Mouse (Mus musculus): ENCODE data around the gene Micu2.

The Micu2 gene

DNA sequence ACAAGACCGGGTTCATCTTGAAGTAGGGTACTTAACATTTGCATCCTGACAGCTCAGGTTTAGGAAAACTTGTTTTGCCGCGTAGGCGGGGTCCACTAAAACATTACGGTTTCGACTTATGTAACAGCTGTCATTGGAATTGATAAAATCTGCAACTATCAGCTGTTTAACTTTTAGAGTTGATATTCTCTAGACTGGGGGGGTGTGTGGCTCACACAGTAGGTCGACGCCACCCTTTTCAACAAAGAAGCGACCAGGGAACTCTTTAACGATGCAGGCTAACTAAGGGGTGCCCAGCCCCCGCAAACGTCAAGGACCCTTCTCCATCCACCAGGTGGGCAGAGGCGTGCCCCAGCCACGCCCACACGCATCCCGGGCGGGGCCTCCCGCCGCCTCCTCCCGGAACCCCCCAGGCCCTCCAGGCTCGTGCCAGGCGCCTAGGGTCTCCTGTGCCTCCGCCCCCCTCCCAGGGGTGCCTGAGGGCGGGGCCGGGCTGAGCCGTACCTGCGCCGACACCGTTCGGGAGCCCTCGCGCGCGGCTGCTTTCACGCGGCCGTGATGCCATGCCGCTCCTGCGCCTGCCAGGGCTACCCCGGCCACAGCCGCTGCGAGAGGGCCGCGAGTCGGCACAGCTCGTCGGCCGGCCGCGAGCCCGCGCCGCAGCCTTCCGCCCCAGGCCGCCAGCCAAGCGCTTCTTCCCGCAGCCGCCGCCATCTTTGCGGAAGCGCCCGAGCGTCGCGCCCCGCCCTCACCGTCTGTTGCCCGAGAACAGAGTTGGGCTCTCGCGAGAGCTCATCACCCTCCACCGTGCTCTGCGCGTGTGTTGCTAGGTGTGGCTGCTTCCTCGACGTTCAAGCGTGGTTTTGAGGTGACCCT is at the start of gene Micu2:
Micu2 (minus strand) TSS at position 737 of the 876 bp plus-strand sequence.
- DNase-seq (ENCODE audit: low spot score in 2 of 2), result peak; percentile 75 to 82

DNA sequence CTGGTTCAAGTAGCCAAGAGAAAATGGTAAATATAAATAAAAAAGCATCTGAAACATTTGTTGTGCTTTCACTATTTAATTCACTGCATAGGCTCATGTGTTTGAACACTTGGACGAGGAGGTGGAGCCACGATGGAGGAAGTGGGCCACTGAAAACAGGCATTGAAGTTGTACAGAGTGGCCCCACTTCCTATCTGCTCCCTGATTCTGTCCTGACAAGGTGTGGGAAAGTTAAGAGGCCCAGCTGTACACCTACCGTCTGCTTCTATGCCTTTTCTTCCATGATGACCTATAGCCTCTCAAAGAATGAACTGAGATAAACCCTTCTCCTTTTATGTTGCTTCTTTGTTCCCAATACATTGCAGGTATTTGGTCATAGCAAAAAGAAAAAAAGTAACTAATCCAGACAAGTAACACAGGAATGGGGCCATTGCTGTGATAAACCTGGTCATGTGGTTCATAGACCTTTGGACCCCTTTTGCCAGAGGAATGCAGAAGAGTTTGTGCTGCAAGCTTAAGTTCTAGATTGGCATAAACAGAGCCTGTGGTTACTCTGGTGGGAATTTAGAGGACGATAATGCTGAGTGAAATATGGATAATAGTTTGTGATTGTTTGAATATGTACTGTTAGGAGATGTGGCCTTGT is 47.7 kb upstream of the Micu2 start:
- DNase-seq (ENCODE audit: low spot score in 2 of 2), result no peak

DNA sequence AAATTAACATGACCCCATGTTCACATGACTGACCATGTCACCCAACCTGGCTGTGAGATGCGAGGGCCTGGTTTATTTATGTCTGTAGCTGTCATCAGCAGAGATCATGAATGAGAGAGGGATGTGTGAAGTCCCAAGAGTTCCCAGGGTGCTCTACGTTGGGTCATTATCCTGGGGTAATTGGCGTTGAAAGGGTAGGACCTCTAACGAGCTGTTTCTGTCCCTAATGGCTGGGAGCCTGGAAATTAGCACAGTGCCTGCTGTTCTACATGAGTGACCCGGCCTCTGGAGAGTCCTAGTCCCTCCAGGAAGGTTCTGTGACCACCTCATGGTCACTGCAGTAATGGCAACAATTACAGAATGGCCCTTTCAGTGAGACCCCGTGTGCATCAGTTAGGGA is 37.1 kb upstream of the Micu2 start:
- DNase-seq (ENCODE audit: low spot score in 2 of 2), result no peak

DNA sequence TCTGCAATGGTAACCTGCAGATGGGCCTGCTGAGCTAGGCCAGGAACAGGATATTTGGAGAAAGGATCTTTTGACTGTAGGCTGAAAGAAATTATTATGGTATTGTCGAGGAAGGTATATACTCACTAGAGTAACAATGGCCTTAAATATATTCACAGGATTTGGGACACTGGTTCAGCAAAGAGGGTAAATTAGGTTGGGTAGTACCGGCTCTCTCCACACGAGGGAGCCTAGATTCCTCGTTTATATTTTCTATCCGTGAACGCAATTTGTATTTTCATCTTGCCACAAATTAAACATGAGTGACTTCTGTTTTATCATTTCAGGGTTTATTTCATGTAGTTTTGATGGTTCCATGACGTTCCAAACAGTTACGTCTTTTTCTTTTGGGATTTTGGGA is 35.5 kb upstream of the Micu2 start:
- DNase-seq (ENCODE audit: low spot score in 2 of 2), result peak; percentile 72 to 79

DNA sequence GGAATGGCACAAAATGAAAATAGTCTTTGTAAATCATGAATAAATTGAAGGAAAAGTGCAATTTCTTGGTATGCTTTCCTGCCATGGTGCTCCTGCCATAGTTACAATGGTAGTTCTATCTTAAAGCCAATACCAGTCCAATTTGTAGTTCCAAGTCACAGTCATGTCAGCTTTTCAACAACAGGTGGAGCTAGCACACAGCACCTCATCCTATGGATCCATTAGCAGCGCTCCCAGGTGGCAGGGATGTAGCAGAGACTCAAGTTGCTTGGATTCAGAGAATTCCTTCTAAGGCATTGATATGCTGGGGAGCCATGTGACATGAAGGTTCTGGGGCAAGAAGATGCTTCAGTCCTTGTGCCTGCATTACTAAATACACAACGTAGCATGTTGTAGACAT is 19.8 kb upstream of the Micu2 start:
- no peak for DNase-seq (ENCODE audit: low spot score in 2 of 2)

DNA sequence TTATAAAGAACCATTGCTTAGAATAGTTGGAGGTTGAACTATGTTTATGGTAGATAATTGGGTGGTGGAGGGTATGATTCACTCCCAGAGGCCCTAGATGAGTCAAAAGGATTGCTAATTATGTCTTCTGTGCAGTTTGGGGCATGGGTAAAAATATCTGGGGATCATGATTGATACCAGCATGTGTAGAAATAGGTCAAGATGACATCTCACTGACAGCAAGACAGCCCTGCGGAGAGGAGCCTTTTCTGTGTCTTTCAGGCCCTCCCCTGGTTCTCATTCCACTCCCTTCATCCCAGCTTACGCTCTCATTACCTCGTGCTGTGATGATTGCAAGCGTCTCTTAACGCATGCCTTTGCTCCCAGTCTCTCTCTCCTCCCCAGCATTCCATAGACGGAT is 4.8 kb upstream of the Micu2 start:
- no peak for DNase-seq (ENCODE audit: low spot score in 2 of 2)

DNA sequence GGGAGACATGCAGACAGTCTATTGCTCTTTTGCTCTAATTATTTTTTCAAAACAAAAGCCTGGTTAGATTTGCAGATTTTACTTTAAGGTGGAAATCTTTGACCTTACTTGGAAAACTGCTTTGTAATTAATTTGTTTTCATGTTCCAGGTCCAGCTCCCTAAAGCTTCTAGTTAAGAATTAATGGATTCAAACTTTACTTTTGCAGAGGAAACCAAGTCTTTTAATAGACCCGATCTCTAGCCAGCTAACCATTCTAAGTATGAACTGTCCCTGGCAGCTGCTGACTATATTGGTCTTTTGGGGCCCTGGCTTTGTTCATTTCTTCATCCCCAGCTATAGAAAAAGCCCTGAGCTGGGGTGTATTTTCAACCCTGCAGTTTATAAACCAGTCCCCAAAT is 3.1 kb upstream of the Micu2 start:
- DNase-seq (ENCODE audit: low spot score in 2 of 2), result no peak

DNA sequence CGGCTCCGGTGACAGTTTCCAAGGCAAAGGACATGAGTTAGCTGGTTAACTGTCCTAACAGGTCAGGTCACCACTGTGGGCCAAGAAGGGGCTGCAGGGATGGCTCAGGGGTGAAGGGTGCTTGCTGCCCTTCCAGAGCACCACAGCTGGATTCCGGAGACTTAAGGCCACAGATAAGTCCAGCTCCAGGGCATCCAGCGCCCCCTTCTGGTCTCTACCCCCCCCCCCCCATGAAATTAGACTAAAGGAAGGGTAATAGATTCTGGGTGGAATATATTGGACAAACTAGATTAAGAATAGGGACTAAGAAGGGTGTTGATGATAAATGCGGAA is 306 bp upstream of the Micu2 start:
- DNase-seq (ENCODE audit: low spot score in 2 of 2), result no peak

DNA sequence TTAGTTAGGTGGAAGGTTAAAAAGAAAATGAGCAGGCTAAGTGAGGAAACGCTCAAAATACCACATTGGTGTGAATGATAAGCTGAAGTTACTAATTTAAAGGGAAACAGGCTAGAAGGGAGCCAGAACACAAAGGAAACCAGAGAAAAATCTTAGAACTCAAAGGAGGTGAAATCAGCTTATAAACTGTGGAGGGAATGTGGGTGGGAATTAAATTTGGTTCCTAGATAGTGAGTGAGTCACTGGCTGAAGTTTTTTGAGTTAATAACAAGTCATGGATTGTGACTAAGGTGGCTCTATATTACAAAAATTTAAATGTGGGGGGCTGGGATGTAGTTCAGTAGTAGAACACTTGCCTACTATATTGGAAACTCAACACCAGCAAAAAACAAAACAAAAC is 1.6 kb downstream of the Micu2 start:
- no peak for DNase-seq (ENCODE audit: low spot score in 2 of 2)

DNA sequence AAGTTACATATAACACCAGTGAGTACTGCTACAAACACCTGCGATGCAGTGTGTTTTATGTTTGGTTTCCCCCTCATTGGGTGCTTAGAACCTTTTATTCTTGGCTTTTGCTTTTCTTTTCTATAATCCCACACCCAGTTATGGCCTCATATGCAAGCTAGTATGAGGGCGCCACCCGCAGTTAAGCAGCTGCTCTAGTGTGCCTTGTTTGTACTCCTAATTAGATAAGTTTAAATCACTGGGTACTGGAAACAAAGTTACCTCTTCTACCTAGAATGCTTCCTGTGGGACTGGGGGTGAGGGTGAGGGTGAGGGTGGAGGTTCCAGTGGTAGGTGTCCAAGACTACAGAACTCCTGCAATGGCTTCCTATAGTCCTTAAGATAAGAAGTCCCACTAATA is 2.9 kb downstream of the Micu2 start:
- no peak for DNase-seq (ENCODE audit: low spot score in 2 of 2)

DNA sequence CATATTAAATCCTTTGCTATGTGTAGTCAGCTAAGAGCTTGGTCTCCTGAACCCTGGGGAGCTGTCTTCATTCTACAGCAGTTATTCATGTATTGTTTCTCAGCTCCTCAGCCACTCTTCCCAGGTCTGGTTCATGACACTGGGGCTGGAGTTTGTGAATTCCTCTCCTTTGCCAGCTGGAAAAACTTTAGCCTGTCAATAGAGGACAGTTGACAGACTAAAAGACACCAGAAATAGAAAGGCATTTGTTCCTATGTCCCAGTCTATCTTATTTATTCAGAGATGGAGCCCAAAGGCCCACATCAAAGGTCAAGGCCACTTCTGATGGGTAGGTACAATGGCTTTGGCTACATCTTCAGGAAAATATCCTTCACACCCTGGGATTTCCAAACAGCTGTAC is 7.3 kb downstream of the Micu2 start:
- no peak for DNase-seq (ENCODE audit: low spot score in 2 of 2)

DNA sequence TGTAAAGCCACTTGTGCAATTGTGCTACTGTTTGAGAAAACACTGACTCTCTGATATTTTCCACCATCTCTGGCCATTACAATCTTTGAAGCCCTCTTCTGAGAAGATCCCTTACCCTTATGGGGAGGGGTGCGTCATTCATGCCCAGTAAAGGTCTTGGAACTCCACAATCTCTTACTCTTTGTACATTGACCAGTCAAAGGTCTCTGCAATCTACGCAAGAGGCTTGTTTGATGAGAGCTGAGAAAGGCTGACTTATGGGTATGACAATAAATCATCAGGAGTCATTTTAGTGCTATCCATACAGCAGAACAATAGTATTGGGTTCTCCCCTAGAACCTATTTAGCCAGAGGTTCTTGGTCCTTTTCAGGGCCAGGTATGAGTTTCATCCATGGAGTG is 9.9 kb downstream of the Micu2 start:
- no peak for DNase-seq (ENCODE audit: low spot score in 2 of 2)

DNA sequence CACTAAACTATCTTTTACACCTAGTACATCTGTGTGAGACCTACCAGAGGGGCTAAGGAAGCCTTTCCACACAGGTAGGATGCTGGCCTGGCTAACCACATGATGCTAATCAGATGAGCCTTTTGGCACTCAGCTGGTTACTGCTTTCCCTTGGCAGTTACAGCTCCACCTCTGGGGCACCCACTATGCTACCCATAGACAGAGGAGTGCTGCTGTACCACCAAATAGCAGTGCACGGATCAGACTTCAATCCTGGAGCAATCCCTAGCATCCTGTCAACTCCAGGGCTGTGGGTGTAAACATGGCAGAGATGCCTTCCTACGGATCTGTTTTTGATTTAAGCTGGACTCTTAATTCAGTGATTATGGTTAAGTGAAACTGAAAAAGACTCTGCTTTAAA is 13.3 kb downstream of the Micu2 start:
- DNase-seq (ENCODE audit: low spot score in 2 of 2), result no peak

DNA sequence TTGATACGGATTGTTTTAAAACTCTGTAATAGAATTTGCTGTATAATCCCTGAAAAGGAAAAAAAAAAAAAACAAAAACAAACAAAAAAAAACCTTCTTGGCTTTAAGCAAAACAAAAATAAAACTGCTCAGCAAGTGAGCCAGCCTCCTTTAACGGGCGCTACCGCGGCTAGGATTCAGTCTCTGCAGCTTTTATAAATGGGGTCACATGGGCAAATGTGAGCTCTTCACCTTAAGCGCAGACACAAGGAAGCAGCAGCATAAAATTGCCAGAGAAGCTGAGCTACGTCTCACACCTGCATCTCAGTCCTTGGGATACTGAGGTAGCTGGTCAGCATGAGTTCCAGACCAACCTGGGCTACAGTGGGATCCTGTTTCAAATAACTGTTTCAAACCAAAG is 16.6 kb downstream of the Micu2 start:
- DNase-seq (ENCODE audit: low spot score in 2 of 2), result no peak

DNA sequence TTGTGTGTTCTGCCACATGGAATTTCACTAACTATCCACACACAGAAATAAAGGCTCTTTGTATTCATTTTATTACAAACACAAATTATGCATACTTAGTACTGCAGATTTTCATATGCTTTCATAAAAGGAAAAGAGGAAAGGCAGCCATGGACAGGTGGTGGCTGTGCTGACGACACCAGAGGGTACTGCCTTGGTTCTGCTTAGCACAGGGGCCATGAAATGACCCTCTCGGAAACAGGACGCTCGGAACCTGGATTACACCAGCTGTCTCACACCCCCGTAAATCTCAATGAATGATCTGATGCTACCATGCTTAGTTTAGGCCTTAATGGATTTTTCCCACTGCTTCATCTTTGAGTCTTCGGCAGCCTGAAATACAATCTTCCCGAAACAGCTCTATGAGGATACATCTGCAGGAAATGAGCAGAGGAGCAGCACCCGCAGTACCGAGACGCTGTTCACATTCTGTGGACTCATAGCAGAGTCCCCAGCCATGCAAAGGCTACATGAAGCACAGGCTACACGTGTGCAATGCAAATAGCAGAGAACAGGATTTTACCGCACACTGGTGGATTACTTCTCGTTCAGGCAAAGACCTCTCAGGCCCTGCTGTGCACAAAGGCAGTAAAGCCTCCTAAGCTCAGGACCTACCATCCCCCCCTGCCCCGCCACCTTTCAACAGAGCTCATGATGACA is 17.2 kb downstream of the Micu2 start:
- DNase-seq (ENCODE audit: low spot score in 2 of 2), result no peak

DNA sequence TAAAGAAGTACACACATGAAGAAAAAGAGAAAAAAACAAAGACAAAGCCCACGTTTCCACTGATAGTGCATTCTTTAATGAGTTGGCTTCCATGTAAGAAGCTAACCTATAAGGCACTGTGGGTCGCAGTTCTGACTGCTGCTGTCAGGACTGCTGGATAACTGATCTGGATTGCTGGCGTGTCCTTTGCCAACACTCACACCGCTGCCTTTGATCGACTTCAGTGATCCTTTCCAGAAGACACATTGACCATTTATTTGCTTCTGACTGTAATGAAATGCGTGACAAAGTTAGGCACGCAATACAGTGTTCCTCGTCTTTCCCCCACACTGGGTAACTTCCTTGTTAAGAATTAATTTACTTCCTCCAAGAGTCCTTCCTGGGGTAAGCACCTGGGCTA is 18.3 kb downstream of the Micu2 start:
- no peak for DNase-seq (ENCODE audit: low spot score in 2 of 2)

DNA sequence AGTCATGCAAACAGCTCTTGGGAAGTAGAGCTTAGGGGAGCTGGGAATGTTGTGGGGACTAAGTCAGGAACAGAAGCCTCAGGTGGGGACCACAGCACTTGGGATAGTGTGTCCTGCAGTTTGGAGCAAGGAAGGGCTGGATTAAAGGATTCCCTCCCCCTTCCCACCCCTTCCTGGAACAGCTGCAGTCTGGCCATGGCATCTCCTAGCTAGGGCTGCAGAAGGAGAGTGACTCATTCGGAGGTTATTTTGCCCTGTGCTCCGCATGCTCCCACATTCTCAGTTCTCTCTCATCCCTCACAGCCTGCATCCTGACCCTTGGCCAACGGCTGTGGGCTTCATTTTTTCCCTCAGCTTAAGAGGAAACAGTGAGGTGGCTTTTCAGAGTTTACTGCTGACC is 18.9 kb downstream of the Micu2 start:
- DNase-seq (ENCODE audit: low spot score in 2 of 2), result no peak

DNA sequence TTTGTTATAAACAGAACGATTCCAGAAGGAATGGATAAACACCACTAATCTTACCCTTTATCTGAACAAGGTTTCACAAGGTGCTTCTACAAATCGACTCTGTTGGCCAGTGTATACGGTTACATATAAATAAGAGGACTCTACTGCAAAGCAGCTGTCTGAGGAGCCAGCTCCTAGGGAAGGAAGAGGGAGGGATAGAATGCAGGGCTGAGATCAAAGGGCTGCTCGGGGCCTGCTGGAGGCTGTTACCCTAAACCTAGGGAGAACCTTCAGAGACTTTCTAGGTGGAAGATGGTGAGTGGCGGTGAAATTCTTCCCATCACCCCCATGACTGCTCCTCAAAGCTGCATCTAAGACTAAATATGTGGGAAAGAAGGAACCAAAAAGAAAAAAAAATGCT is 20.9 kb downstream of the Micu2 start:
- no peak for DNase-seq (ENCODE audit: low spot score in 2 of 2)

DNA sequence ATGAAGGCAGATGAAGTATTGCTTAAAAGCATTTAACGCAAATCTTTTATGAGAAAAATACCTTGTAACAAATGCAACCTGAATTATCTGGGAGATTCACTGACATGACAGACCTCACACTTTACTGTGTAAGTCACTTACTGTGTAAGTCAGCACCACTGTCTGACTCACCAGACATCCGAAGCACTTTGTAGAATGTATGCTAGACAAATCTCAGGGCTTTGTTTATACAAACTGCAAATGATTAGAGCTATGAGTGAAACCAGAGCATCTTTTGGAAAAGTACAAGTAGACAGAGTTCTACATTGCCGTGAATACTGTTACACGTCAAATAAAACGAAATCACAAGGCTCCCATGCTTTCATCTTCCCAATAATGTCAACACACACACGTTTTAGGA is 23.4 kb downstream of the Micu2 start:
- DNase-seq (ENCODE audit: low spot score in 2 of 2), result no peak

DNA sequence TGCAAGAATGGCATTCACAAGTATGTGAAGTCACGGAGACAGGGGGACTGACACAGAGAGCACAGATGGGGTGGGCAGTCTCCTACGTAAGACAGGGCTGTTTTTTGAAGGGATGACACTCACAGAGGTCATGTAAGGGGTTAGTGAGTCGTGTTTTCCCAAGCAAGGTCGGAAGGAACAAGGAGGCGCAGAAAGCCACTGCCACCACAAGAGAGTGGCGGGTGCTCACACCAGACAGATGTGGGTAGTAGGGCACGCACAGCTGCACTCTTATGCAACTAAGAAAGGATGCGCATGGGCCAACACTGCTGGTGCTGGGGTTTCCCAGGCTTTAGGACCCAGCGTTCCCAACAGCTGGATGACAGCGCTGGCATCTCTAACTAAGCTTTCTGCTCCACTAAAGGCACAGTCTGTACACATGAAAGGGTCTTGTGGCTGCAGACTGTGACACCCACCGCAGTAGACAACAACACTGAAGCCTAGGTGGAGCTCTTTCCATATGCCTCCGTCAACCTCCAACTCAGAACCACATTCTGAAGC is 27.0 kb downstream of the Micu2 start:
- DNase-seq (ENCODE audit: low spot score in 2 of 2), result no peak

DNA sequence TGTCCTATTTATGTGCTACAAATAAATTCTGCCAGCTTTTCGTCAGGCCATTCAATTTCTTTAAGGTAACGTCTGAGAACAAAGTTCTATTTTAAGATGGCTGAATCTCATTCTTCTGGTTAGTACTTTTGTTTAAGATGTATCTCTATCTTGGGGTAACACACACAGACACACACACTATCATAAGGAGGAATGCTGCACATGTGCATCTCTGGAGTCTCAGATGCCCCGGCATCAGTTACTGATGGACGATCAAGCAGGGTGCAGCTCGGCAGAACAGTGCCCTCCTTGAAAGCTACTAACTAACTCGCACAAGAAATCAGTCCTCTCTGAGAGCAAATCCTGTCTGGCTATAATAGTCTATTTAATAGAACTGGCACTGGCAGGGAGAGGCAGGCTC is 30.2 kb downstream of the Micu2 start:
- no peak for DNase-seq (ENCODE audit: low spot score in 2 of 2)

DNA sequence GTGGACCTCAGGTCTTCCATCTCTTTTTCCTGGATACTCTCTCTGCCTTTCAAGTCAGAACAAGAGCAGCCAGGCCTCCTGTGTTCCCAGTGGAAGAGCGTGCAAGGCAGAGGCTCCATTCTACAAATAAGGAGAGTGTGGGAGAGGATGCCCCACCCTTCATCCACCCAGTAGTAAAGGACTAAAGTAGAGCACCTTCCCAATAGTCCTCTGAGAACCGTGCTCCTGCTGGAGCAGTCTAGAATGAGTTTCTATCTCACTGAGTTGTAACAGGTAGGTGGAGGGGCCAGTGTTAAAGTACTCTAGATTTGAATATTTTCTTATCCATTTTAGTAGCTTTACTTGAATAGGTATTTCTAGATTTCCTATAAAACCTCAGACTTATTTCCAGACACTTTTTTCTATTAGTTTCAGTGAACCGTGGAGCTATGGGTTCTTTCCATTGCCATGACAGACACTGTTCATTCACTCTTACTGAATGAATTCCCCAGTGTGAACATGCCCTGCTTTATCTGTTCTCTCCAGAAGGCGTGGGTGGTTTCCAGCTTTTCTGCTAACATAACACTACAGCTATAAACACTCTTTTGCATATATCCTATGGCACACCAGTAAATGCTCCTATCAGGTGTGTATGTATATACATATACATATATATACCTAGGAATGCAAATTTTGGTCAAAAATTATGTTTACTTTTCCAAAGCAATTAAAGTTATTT is 31.8 kb downstream of the Micu2 start:
- no peak for DNase-seq (ENCODE audit: low spot score in 2 of 2)

Data from frontal cortex, postnatal 36 days (tissue).